Mouse (Mus musculus): ENCODE data around the gene Erc2. TPM values are rescaled to one million over a fixed set of nuclear protein-coding genes. Genes with fewer than 3 reads are reported as not detected.
A peak's percentile ranks its signal among the peaks of the same experiment; 100 is the strongest.

Erc2 gene
- polyA plus RNA-seq, 1 experiment from 2014 or later: 1.3 TPM

GRCm38 (mm10) chr14:27778503-27778902, 156.3 kb downstream of the Erc2 start:
- Histone ChIP-seq H3K9ac (no peak overlapping the region), H3K4me3 (replicated peaks) (no peak overlapping the region), H3K36me3 (replicated peaks) (no peaks in the 10 kb centered on the region), H3K4me1 (replicated peaks) (no peaks in the 10 kb centered on the region; the same call in 1 of the 2 replicates), H3K27me3 (no peaks in the 10 kb centered on the region), H3K4me2 (no peak overlapping the region), H3K9me3 (replicated peaks) (no peaks in the 10 kb centered on the region), H3K27ac (replicated peaks) (no peak overlapping the region)
- WGBS (ENCODE audit: insufficient replicate concordance): 65% methylated on average over 8 of the region's 8 CpGs
- no peak for ATAC-seq (ENCODE audit: insufficient read depth)

DNA sequence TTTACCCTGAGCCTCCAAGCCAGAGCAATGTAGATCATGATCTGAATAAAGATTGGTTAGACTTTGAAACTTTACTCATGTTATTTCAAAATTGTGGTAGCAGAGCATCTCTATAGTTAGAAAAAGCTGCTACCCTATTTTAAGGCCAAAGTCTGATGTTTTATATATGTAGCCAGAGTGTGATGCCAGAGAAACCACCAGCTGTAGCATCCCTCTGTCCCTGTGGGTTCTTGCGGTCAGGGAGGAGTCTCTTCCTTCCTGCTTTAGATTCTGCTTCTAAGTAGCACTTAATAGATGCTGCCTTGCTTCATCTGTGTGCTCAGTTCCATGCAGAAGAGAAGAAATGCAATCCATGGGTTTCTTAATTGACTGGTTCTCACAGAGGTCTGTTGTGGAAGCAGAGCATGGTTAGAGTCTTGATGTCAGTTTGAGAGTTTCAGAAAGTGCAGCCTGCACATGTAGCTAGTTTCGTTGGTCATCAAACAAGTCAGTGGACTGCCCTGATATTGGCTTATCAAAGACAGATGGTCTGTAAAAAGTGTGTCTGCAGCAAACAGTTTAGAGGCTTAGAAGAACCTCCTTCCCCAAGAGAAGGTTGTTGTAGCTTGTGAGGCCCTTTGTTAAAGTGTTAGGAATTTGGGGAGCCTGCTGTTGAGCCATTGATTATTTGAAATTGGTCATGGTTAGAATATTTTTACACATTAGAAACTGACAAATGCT, 156.9 kb downstream of the Erc2 start:
- H3K9ac ChIP-seq: no peak overlapping the region
- no peaks in the 10 kb centered on the region for H3K27me3 ChIP-seq
- H3K27ac ChIP-seq (replicated peaks): no peak overlapping the region
- H3K4me1 ChIP-seq (replicated peaks): no peaks in the 10 kb centered on the region; the same call in 1 of the 2 replicates
- ATAC-seq (ENCODE audit: insufficient read depth): peak; percentile 52
- no peaks in the 10 kb centered on the region for H3K36me3 ChIP-seq (replicated peaks)
- H3K9me3 ChIP-seq (replicated peaks): no peaks in the 10 kb centered on the region
- 23% methylated on average over 2 of the region's 2 CpGs for WGBS (ENCODE audit: insufficient replicate concordance)
- H3K4me3 ChIP-seq (replicated peaks): no peak overlapping the region
- no peak overlapping the region; the same call in 1 of the 2 replicates for H3K4me2 ChIP-seq

DNA sequence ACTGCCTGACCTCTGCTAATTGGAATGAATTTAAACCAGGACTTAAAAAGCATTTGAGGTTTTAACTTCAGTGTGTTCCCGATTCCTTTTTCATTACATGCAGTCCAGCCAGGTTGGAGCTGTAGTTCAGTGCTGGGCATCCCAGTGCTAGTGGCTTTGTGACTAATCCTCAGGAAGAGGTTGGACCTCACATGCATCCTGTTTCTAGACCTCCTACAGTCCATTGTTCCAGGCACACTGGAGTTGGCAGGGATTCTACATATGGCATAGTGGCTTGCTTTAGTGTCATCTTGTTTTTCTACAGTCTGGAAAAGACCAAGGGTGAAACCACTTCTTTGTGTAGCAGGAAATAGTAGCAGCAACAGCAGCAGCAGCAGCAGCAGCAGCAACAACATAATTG, 159.0 kb downstream of the Erc2 start:
- WGBS (ENCODE audit: insufficient replicate concordance): 50% methylated on average over 1 of the region's 1 CpGs
- Histone ChIP-seq H3K4me2 (no peak overlapping the region), H3K27ac (replicated peaks) (no peak overlapping the region), H3K9me3 (replicated peaks) (no peaks in the 10 kb centered on the region), H3K36me3 (replicated peaks) (no peaks in the 10 kb centered on the region), H3K4me3 (replicated peaks) (no peak overlapping the region), H3K27me3 (no peaks in the 10 kb centered on the region), H3K9ac (no peak overlapping the region), H3K4me1 (replicated peaks) (no peaks in the 10 kb centered on the region; the same call in 1 of the 2 replicates)
- ATAC-seq (ENCODE audit: insufficient read depth): no peak

- Histone ChIP-seq H3K36me3 (replicated peaks) (no peaks in the 10 kb centered on the region), H3K9me3 (replicated peaks) (no peaks in the 10 kb centered on the region), H3K9ac (no peak overlapping the region), H3K4me3 (replicated peaks) (no peak overlapping the region), H3K27ac (replicated peaks) (no peak overlapping the region), H3K27me3 (no peaks in the 10 kb centered on the region), H3K4me1 (replicated peaks) (no peaks in the 10 kb centered on the region), H3K4me2 (no peak overlapping the region)
- ATAC-seq (ENCODE audit: insufficient read depth): no peak
- 84% methylated on average over 4 of the region's 4 CpGs for WGBS (ENCODE audit: insufficient replicate concordance)
Measured at GRCm38 (mm10) chr14:27784826-27785225, 162.6 kb downstream of the Erc2 start.

GRCm38 (mm10) chr14:27785562-27785961, 163.3 kb downstream of the Erc2 start:
- Histone ChIP-seq H3K4me1 (replicated peaks) (no peaks in the 10 kb centered on the region), H3K4me2 (no peak overlapping the region), H3K36me3 (replicated peaks) (no peaks in the 10 kb centered on the region), H3K4me3 (replicated peaks) (no peak overlapping the region), H3K9ac (no peak overlapping the region), H3K27me3 (no peaks in the 10 kb centered on the region), H3K27ac (replicated peaks) (no peak overlapping the region), H3K9me3 (replicated peaks) (no peaks in the 10 kb centered on the region)
- WGBS (ENCODE audit: insufficient replicate concordance): 62% methylated on average over 2 of the region's 2 CpGs
- ATAC-seq (ENCODE audit: insufficient read depth): no peak

DNA sequence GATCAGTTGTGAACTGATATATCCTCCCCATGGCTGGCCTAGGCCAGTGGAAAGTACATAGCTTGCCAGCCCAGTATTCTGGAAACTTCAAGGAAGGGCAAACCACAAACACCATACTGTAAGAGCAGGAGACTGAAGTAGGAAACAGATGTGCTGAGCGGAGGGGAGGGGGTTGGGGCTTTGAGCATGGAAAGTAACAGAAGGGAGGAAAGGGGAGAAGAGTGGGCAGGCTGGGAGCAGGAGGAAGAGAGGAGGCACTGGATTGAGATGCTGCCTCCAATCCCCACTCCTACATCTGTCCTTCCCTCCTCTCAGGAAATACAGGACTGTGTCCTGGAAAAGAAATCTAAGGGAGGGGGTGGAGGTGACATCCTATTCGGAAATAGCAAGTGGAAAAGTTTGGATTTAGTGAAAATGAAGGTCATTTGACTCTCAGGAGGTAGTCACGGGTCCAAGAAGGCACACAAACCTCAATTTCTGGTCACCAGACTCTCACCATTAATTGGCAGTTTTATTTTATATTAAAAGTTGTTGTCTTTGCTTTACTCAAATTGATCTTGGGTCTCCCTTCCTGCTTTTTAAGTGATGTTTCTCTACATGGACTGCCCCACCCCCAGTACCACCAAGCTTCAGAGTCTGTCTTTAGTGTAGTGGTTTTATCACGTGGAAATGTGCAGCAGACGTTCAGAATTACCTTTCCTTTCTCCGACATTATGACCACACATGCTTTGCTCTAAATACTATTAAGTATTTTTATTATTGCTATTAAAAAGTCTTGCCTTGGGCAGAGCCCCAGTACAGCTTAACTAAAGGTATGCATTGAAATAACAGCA, 167.1 kb downstream of the Erc2 start:
- H3K27ac ChIP-seq (replicated peaks): no peak overlapping the region
- no peak overlapping the region for H3K4me3 ChIP-seq (replicated peaks)
- WGBS (ENCODE audit: insufficient replicate concordance): 18% methylated on average over 6 of the region's 6 CpGs
- H3K9me3 ChIP-seq (replicated peaks): no peaks in the 10 kb centered on the region
- no peaks in the 10 kb centered on the region for H3K4me1 ChIP-seq (replicated peaks)
- no peaks in the 10 kb centered on the region for H3K36me3 ChIP-seq (replicated peaks)
- no peak overlapping the region for H3K4me2 ChIP-seq
- ATAC-seq (ENCODE audit: insufficient read depth): no peak
- no peaks in the 10 kb centered on the region for H3K27me3 ChIP-seq
- no peak overlapping the region for H3K9ac ChIP-seq

- H3K27me3 ChIP-seq: no peaks in the 10 kb centered on the region
- no peak for ATAC-seq (ENCODE audit: insufficient read depth)
- WGBS (ENCODE audit: insufficient replicate concordance): 73% methylated on average over 11 of the region's 11 CpGs
- H3K4me3 ChIP-seq (replicated peaks): no peak overlapping the region
- H3K4me1 ChIP-seq (replicated peaks): no peaks in the 10 kb centered on the region
- H3K9ac ChIP-seq: no peak overlapping the region
- H3K9me3 ChIP-seq (replicated peaks): no peaks in the 10 kb centered on the region
- H3K27ac ChIP-seq (replicated peaks): no peak overlapping the region
- no peaks in the 10 kb centered on the region for H3K36me3 ChIP-seq (replicated peaks)
- H3K4me2 ChIP-seq: no peak overlapping the region
Measured at GRCm38 (mm10) chr14:27798184-27798934, 176.1 kb downstream of the Erc2 start.

GRCm38 (mm10) chr14:27800766-27801165, 178.5 kb downstream of the Erc2 start:
- Histone ChIP-seq H3K9ac (no peak overlapping the region), H3K9me3 (replicated peaks) (no peaks in the 10 kb centered on the region), H3K4me1 (replicated peaks) (no peaks in the 10 kb centered on the region), H3K4me3 (replicated peaks) (no peak overlapping the region), H3K4me2 (no peak overlapping the region), H3K27ac (replicated peaks) (no peak overlapping the region), H3K27me3 (no peaks in the 10 kb centered on the region), H3K36me3 (replicated peaks) (no peaks in the 10 kb centered on the region)
- WGBS (ENCODE audit: insufficient replicate concordance): 47% methylated on average over 6 of the region's 6 CpGs
- no peak for ATAC-seq (ENCODE audit: insufficient read depth)

GRCm38 (mm10) chr14:27803961-27804360, 181.7 kb downstream of the Erc2 start:
- Histone ChIP-seq H3K27me3 (no peaks in the 10 kb centered on the region), H3K27ac (replicated peaks) (no peak overlapping the region), H3K4me3 (replicated peaks) (no peak overlapping the region), H3K4me1 (replicated peaks) (no peaks in the 10 kb centered on the region), H3K9ac (no peak overlapping the region), H3K9me3 (replicated peaks) (no peaks in the 10 kb centered on the region), H3K4me2 (no peak overlapping the region), H3K36me3 (replicated peaks) (no peaks in the 10 kb centered on the region)
- ATAC-seq (ENCODE audit: insufficient read depth): no peak
- 79% methylated on average over 3 of the region's 3 CpGs for WGBS (ENCODE audit: insufficient replicate concordance)

DNA sequence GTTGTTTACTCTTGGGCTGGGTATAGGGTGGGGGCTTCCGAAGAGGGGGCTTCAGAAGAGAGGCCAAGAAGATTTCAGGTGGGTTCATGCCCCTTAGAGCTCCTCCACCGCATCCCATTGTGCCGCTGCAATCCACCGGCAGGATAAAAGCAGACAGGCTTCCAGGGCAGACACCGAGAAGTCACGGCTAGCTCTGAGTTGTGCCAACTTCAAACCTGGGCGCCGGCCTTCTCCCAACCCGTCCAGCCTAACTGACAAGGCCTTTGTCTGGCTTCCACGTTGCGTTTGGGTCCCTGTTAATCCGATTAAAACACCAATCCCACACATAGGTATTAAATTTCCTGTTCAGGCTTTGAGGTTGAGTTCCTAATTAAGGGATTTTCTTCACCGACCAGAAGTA, 182.8 kb downstream of the Erc2 start:
- Histone ChIP-seq H3K9me3 (replicated peaks) (no peaks in the 10 kb centered on the region), H3K4me1 (replicated peaks) (no peaks in the 10 kb centered on the region), H3K36me3 (replicated peaks) (no peaks in the 10 kb centered on the region), H3K27me3 (no peaks in the 10 kb centered on the region), H3K4me3 (replicated peaks) (no peak overlapping the region), H3K4me2 (no peak overlapping the region), H3K9ac (no peak overlapping the region), H3K27ac (replicated peaks) (no peak overlapping the region)
- ATAC-seq (ENCODE audit: insufficient read depth): no peak
- 77% methylated on average over 13 of the region's 13 CpGs for WGBS (ENCODE audit: insufficient replicate concordance)

DNA sequence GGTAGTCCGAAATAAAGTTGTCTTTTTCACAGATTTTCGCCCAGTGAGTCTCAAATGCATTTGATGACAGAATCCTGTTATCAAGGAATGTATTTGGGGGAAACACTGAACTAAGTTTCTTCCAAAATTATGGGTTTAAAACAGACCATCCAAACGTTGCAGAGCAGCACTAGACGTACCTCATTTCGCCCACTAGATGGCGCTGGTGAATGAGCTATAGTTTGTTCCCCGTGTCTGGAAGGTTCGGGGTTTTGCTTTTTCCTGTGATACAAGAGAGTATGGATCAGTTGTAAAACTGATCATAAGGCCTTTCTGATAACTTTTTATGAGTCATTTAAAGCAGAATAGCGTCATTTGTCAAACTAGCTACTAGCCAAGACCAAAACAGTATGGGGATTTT, 185.9 kb downstream of the Erc2 start:
- Histone ChIP-seq H3K9ac (no peak overlapping the region), H3K9me3 (replicated peaks) (no peaks in the 10 kb centered on the region), H3K36me3 (replicated peaks) (no peaks in the 10 kb centered on the region), H3K4me1 (replicated peaks) (no peaks in the 10 kb centered on the region), H3K27ac (replicated peaks) (no peak overlapping the region), H3K4me3 (replicated peaks) (no peak overlapping the region), H3K4me2 (no peak overlapping the region), H3K27me3 (no peaks in the 10 kb centered on the region)
- ATAC-seq (ENCODE audit: insufficient read depth): no peak
- 3% methylated on average over 9 of the region's 9 CpGs for WGBS (ENCODE audit: insufficient replicate concordance)

All from liver, embryonic 15.5 days (tissue).